Mouse (Mus musculus): ENCODE results near the gene Cdc37.

DNA sequence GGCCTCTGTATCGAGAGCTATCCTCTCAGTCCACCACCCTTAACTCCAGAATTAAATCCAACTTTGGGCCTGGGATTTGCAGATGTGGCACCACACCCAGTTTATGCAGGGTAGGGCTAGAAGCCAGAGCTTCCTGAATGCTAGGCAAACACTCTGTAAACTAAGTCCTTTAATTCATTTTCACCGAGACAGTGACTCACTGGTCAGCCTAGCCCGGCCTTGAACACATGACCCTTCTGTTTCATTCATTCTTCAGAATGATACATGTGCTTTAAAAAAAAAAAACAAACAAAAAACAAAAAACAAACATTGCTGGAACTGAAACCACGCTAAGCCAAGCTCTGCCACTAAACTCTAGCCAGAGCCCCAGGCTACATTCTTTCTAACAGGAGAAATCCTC, 11.4 kb downstream of the Cdc37 start:
- TF ChIP-seq CTCF (IDR thresholded peaks at IDR 0.05; ENCODE audit: extremely low read depth, insufficient read depth, low read length) (no peak), POLR2A (IDR thresholded peaks at IDR 0.05; ENCODE audit: extremely low read depth, insufficient read depth, low read length) (no peak)
